Mouse (Mus musculus): ENCODE results near the gene Tff2.

Tff2 gene

DNA sequence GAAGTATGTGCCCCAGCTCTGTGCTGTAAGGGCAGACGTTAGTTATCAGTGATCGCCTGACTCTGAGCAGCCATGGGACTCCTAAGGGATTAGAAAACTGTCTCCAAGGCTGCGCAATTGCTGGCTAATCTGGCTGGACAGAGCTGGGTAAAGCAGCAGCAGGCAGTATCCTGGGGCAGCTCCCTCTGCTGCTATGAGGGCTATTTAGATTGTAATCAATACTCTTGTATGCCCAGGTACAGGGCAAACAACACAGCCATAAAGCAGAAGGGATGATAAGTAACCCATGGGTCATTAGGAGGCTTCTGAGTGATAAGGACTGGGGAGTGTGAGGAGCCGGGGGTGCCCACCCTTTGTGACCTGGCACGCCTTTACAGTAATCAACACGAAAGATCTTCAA lies 9.2 kb downstream of the Tff2 start:
- no peak for DNase-seq

DNA sequence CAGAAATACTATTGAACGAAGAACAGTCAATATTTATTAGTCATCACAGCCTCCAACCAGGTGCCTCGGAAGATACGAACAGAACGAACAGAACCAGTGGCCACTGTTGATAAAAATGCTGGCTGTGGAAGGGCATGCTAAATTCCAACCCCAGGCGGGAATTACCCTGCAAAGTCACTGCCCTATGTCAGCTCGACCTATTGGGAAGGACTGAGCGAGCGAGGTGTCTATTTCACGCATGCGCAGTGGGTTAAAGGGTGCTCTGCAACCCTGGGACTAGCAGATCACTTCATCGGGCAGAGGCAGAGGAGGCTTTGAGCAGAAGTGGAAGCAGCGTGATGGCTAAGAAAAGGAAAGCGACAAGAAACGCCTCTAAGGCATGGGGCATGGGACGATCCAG lies 10.3 kb downstream of the Tff2 start:
- DNase-seq, result no peak

DNA sequence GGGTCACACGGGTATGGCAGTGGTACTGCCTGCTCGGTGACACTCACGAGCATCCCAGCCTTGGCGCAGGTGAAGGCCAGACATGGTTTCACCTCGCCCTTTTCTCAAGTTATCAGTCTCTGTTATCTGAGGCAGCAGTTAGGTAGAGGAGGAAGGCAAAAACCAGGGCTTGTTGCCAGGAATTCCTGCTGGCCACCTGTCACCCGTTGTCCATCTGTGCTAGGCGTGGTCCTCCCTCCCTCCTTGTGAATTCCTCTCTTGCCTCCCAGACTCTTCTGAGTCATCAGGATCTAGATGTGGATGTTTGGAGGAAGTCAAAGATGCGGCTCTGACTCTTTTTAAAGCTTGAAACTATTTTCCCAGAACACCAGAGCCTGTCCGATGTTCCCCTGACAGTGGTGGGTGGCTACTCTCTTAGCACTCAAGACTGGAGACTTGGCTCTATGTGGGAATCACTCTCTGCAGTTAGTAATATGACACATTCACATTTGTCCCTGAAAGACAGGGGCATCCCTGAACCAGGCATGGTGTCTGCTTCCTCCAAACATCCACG lies 12.7 kb downstream of the Tff2 start:
- no peak for DNase-seq

DNA sequence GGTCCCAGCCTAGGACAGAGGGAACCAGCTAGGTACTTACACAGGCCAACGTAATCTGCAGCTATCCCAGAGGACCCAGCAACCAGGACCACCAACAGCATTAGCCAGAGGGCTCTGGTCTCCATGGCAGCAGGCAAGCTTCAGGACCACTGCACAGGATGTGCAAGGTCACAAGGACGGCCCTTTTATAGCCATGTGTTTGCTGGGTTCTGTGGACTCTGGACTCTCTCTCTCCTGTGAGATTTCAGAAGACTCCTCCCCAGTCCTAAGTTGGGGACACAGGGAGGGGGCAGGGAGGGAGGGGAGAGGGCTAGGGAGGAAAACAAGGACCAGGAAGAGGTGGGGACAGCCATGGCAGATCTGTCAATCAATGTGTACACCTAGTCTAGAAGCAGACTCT lies 14.6 kb downstream of the Tff2 start, which contains the start of gene Tff3:
Gene Tff3 (minus strand): TSS at position 195 of the 400 bp plus-strand sequence.
- no peak for DNase-seq

DNA sequence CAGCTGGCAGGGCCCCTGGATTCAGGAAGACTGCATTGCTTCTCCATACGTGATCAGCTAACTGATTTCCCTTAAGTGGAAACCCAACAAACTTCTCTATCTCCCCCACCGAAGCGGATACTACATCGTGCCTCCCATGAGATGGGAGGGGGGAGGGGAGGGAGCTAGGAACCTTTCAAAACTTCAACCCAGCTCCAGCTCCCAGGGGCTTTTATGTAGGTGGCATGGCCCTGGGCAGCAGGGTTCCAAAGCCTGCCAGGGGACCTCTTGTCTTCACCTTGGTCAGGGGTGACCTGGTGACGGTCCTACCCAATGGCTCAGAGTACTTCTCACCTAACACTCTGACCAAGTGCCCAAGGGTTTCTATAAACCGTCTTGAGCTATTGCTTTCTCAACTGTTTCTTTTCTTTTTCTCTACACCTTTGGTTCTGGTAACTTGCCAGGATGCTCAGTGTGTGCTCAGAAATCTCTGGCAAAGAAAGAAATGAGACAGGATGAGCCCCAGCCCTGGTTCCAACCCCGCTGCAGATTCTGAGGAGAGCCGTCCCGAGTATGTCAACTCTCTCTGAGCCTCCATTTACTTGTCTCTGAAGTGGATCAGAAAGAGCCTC lies 15.3 kb downstream of the Tff2 start:
- DNase-seq, result no peak

DNA sequence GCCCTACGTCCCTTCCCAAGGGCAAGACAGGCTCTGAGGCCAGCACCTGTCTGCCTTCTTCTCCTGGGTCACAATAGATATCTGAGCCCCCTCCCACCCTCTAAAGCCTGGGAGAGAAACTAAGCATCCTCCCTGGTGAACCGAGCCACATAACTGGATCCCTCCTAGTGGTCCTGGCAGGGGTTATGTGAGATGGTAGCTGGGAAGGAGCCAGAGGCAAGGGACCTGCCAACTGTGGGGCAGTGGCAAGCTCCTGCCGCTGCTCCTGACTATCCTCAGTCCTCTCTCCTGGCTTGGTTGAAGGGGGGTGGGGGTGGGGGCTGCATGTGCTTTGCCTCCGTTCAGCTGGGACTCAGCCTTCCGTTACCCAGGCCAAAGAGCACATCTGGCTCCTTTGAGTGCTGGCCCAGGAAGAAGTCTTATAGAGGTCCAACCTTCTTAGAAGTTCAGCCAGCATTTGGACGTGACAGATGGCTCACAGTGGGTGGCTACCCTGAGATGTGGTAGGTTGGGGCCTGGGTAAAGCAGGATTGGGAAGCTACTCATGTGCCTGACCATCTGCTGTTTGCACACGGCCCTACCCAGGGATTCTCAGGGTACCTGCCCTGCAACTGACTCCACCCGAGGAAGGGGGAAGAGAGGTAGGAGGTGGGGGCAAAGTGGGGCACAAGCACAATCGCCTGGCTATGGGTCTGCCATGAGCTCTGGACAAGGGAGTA lies 18.4 kb downstream of the Tff2 start:
- DNase-seq, result no peak

DNA sequence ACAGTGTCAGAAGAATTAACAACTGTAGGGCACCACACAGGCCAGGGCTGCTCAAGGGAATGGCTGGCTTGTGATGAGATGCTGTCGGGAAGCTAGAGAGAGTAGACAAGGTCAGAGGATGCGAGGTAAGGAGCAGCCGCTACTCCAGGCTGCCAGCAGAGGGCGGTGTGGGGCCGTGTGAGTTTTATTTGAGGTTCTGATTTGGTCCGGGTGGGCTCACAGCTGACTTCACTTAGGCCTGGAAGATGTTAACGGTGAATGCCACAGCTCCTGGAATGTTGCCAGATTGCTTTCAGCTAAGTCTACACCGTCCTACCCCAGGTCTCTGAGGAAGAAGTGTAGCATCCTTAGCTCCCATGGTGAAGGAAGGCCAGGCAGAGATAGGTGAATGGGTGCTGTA lies 22.1 kb downstream of the Tff2 start:
- DNase-seq, result peak; percentile 26

DNA sequence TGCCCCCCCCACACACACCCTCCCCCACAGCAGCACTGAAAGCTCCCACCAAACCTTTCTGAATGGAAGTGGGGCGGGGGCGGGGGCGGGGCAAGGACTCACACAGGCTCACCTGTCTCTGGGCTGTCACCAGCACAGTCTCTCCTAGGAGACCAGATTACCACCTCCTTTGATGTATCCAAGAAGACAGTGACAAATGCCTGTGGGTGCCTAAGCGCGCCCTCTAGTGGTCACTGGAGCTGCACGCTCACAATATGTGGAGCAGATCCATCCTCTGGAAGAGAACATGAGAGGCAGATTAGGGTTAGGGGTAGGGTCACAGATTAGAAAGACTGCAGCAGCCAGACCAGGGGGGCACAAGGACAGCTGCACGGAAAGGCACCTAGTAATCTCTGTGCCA lies 24.7 kb downstream of the Tff2 start:
- DNase-seq, result peak; percentile 72

DNA sequence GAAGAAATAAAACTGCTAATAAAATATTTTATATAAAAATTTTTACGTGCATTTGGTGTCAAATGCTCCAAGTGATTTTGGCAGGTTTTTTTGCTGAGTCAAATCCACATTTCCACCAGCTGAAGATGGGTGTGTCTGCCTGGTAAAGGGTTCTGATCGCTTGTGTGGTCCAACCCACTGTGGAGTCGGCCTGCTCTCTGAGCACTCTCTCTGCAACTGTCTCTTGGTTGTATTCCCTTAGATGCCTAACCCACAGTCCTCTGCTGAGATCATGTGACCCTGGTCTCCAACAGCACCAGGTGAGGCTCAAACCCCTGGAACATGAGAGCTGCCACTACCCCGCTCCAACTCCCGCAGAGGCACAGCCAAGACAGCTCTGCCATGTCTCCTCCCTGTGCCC lies 26.1 kb downstream of the Tff2 start:
- no peak for DNase-seq

DNA sequence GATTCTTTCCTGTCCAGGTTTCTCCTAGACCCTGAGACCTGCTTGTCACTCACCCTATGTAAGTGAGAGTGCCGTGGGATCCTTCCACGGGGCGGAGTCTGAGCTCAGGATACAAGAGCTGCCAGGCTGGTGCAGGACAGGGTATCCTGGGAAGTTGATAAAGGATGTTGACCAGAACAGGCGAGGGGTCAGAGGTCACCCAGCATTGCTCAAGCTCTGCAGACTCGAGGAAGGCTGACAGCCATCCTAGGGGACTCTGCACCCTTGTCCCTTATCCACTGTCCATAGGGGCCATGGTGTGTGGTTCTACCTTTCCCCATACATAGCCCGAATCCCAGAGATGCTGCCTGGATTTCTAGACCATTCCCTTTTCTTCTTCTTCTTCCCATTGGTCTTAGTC lies 28.0 kb downstream of the Tff2 start:
- DNase-seq, result no peak

DNA sequence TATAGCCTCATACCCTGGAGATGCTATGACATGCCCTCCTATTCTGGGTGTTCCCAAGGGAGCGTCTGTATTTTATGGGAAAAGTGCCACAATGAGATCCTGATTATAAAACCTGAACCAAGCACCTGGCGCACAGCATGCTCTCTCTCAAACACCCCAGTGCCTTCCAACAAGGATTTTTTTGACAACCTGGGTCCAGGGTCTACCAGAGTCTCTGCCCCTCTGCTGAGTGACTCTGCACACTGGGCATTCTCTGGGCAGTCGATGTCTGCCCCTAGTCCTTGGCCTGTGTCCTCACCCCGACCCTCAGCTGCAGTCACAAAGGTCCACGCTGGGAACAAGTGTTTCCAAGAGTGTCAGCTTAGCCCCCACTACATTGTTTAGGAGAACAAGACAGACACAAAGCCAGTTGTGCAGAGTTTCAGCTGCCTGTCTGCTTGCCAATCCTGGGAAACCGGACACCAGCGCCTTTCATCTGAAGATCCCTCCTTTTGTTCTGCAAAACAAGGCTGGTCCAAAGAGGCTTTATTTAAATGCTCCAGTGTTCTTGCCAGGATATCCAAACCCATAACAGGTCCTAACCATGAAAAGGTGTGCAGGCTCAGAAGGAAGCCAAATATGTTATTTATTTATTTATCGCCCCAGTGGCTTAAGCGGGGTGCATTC lies 30.8 kb downstream of the Tff2 start:
- DNase-seq, result no peak

DNA sequence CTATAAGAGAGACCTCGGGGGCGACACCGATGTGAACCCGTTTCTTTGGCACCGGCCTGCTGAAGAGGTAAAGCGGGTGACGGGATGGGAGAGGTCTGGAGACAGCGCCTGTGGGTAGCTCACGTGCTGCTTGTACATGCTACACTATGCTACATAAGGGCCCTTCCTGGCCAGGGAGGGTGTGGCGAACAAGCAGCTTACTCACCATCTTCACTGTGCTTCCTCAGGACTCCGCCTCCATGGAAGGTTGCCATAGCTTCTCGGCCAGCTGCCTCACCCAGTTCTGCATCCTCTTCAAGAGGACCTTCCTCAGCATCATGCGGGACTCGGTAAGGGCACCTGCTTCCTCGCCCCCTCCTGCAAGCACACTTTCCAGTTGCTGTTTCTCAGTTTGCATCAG lies 35.7 kb downstream of the Tff2 start:
- DNase-seq, result no peak

DNA sequence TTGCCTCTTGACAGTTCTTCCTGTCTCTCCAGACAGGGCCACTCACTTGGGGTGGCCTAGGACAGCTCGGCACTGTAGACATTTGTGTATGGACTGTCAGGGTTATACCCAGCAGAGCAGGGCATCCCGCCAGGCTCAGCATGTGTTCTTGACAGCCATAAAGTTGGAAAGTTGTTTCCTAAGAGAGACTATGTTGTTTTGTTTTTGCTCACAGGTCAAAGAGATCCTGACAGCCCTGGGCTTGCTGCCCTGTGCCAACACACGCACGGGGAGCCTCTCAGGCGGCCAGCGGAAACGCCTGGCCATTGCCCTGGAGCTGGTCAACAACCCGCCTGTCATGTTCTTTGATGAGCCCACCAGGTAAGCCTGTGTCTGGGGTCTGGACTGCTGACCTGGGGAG lies 40.3 kb downstream of the Tff2 start:
- DNase-seq, result no peak

DNA sequence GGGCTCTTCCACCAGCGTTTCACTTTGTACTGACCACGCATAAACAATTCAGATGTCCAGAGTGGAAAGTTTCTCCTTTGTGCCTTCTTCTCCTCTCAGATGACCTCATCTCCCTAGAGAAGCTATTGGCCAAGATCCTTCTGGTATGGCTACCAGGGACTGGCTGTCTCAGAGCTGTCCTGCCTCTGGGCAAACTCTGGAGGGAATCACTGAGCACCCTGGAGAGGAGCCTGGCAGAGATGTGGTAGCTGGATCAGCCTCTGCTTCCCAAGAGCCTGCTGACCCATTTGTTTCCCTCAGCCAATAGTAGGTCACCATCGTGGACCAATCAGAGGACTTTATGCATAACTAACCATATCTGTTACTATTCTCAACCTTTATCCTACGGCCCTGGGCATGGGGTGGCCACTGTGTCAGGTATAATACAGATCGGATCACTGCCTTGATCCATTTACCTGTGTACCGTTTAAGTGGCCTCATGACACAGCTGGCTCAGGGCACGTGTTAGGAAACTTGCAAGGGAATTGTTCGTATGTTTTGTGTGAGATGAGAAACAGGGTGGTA lies 41.0 kb downstream of the Tff2 start:
- DNase-seq, result no peak

DNA sequence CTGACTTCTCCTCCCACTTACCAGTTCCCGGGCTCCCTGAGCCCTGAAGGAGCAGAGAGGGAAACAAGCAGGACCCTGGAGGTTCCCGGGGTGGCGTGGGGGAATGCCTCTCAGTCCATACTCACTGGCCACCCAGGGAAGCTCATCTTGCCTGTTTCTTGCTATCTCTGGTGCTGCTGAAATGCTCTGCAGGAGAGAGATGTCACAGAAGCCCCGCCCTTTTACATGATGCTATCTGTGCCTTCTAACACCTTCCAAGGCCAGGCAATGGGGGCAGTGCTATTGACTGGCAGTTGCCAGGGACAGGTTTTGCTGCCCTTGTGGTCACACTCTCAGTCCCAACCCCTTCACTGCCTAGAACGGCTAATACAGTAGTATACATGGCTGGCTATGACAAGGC lies 45.3 kb downstream of the Tff2 start:
- DNase-seq, result no peak

DNA sequence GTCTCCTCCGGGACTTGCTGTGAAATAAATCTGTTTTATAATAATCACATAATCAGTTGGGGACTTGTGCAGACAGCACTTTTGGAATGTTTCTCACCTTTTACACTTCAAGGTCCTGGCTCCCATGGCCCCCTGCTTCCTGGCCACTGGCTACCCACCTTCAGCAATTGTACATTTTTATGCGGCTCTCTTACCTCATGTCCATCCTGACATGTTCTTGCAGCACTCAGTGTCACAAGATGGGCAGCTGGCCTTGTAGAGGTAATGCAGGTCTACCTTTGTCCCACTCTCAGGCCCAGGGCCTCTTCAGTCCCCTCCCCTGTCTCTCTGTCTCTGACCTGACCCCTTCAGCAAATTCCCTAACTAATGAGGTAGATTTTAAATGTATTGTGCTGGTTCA lies 47.2 kb downstream of the Tff2 start:
- DNase-seq, result no peak

DNA sequence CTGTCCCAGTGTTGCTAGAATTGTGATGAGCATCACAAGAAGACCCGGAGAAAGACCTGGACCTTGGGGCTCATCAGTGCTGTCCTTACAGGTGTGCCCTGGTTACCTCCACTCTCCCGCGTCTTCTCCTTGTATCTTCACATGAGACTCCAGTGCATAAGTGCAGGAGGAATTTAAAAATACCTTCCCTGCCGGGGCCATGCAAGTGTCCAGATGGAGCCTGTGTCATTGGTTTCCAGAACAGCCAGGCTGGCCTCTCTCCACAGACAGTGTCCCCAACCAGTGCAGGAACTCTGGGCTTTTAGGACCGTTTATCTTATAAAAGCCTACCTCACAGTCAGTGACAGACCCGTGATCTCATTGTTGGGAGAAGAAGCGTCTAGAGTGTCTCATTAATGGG lies 48.5 kb downstream of the Tff2 start:
- DNase-seq, result no peak

DNA sequence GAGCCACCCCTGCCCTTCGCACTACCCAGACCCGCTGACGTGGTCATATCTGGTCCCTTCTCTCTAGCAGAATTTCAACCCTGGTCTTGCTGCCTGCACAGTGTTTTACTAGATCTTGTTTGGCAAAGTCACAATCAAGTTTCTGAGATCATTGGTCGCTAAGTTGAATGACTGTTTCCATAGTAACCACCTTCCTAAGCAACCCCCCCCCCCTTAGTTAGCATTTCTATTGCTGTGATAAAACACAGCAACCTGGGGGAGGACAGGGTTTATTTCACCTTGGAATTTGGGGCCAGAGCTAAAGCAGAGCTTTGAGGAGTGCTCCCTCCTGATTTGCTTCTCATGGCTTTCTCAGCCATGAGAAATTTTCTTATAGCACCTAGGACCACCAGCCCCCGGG lies 49.3 kb downstream of the Tff2 start:
- no peak for DNase-seq

All from kidney, adult 9 months (tissue).